ENCODE assay signal across 20 mouse cellular contexts in genomic region chr17:35803858-35804399, GRCm38 (mm10). TPM values are rescaled to one million over a fixed set of nuclear protein-coding genes. Genes with fewer than 3 reads are reported as not detected.
DNase-seq lines count a peak whose midpoint lies in the region; ATAC-seq lines count a peak whose summit lies in the region.
"Had no signal": no experiment of that assay in that cellular context is flagged by ENCODE, and none has a peak within 500 bp of the region (broad histone marks: within the 10 kb centered on the region; RNA-seq: fewer than 3 reads in every experiment).

No protein-coding gene starts in this region.

- H3K9me3 ChIP-seq in heart, embryonic 16.5 days (replicated peaks; ENCODE audit: control insufficient read depth, low read length), result no peaks in the 10 kb centered on the region
- H3K9me3 ChIP-seq in lung, embryonic 15.5 days, result no peaks in the 10 kb centered on the region
- no peaks in the 10 kb centered on the region for H3K9me3 ChIP-seq in intestine, embryonic 16.5 days (ENCODE audit: control insufficient read depth, low read length)
- H3K9me3 ChIP-seq: embryonic facial prominence, embryonic 15.5 days; limb, embryonic 12.5 days; midbrain, embryonic 13.5 days; neural tube, embryonic 13.5 days had no signal

- no peaks in the 10 kb centered on the region for H3K27me3 ChIP-seq in heart, embryonic 16.5 days (ENCODE audit: control insufficient read depth, insufficient read depth, low read length)
- no peaks in the 10 kb centered on the region for H3K27me3 ChIP-seq in lung, embryonic 15.5 days
- H3K27me3 ChIP-seq in intestine, embryonic 16.5 days (replicated peaks; ENCODE audit: control insufficient read depth, insufficient read depth, low read length), result no peaks in the 10 kb centered on the region
- H3K27me3 ChIP-seq: embryonic facial prominence, embryonic 15.5 days; limb, embryonic 12.5 days; midbrain, embryonic 13.5 days; neural tube, embryonic 13.5 days had no signal

- DNase-seq in adrenal gland, postnatal 10 days, result peak; percentile 22
- no peak for DNase-seq in adrenal gland, adult 8-10 months
- DNase-seq in heart, adult 9 months (ENCODE audit: low spot score in 2 of 2), result no peak
- DNase-seq in lung, postnatal 36 days, result no peak
- no peak for DNase-seq in cerebellum, postnatal 36 days
- DNase-seq: adrenal gland, postnatal 36 days; cerebellum, adult 18-20 months; cerebellum, postnatal 25 days; gastrocnemius, postnatal 25 days; thymus, postnatal 25 days had no signal

- ATAC-seq in heart, embryonic 16.5 days (replicated peaks; ENCODE audit: extremely low read depth, insufficient read depth, low FRiP score), result no peak
- peak; percentile 37; the same call in 1 of the 2 replicates for ATAC-seq in lung, embryonic 15.5 days (ENCODE audit: borderline replicate concordance, extremely low read depth, low FRiP score, low TSS enrichment)
- peak; percentile 48 for ATAC-seq in intestine, embryonic 16.5 days
- ATAC-seq: forebrain, embryonic 16.5 days; hindbrain, embryonic 16.5 days; midbrain, embryonic 13.5 days had no signal

- no peaks in the 10 kb centered on the region for H3K36me3 ChIP-seq in heart, embryonic 16.5 days (ENCODE audit: control insufficient read depth, insufficient read depth)
- H3K36me3 ChIP-seq in lung, embryonic 15.5 days, result no peaks in the 10 kb centered on the region
- no peaks in the 10 kb centered on the region for H3K36me3 ChIP-seq in intestine, embryonic 16.5 days (ENCODE audit: control insufficient read depth, insufficient read depth, low read length)
- H3K36me3 ChIP-seq: embryonic facial prominence, embryonic 15.5 days; limb, embryonic 12.5 days; midbrain, embryonic 13.5 days; neural tube, embryonic 13.5 days had no signal

- peak overlapping the region; percentile 78 for H3K27ac ChIP-seq in heart, embryonic 16.5 days (ENCODE audit: low read length)
- peak overlapping the region; percentile 73 for H3K27ac ChIP-seq in lung, embryonic 15.5 days
- no peak overlapping the region for H3K27ac ChIP-seq in intestine, embryonic 16.5 days (ENCODE audit: low read length)
- H3K27ac ChIP-seq: limb, embryonic 12.5 days; liver, embryonic 14.5 days; midbrain, embryonic 13.5 days; neural tube, embryonic 13.5 days had no signal

- H3K4me1 ChIP-seq in heart, embryonic 16.5 days (ENCODE audit: control insufficient read depth, insufficient read depth, low read length), result peaks cover 15% of the 10 kb centered on the region; the same call in 1 of the 2 replicates
- H3K4me1 ChIP-seq in lung, embryonic 15.5 days, result peaks cover 28% of the 10 kb centered on the region
- peaks cover 7% of the 10 kb centered on the region; the same call in 1 of the 2 replicates for H3K4me1 ChIP-seq in intestine, embryonic 16.5 days (ENCODE audit: control insufficient read depth, insufficient read depth, low read length)
- H3K4me1 ChIP-seq: limb, embryonic 12.5 days; midbrain, embryonic 13.5 days had no signal

- no peak overlapping the region for H3K9ac ChIP-seq in heart, embryonic 16.5 days (ENCODE audit: low read length)
- no peak overlapping the region for H3K9ac ChIP-seq in lung, embryonic 15.5 days
- no peak overlapping the region for H3K9ac ChIP-seq in intestine, embryonic 16.5 days (ENCODE audit: low read depth, low read length)
- H3K9ac ChIP-seq: embryonic facial prominence, embryonic 15.5 days; limb, embryonic 12.5 days; liver, embryonic 14.5 days; midbrain, embryonic 13.5 days; neural tube, embryonic 13.5 days had no signal

- no peak overlapping the region for H3K4me2 ChIP-seq in heart, embryonic 16.5 days (ENCODE audit: low read depth, low read length)
- no peak overlapping the region for H3K4me2 ChIP-seq in lung, embryonic 15.5 days
- H3K4me2 ChIP-seq in intestine, embryonic 16.5 days (ENCODE audit: low read depth, low read length), result no peak overlapping the region
- H3K4me2 ChIP-seq: embryonic facial prominence, embryonic 15.5 days; limb, embryonic 12.5 days; midbrain, embryonic 13.5 days; neural tube, embryonic 13.5 days had no signal

- 43% methylated on average over 4 of the region's 4 CpGs for WGBS in heart, embryonic 16.5 days
- WGBS in lung, embryonic 15.5 days, result 45% methylated on average over 4 of the region's 4 CpGs
- 40% methylated on average over 4 of the region's 4 CpGs for WGBS in intestine, embryonic 16.5 days

- H3K4me3 ChIP-seq in heart, embryonic 16.5 days (ENCODE audit: low read length), result no peak overlapping the region
- H3K4me3 ChIP-seq in lung, embryonic 15.5 days, result no peak overlapping the region
- H3K4me3 ChIP-seq in intestine, embryonic 16.5 days (ENCODE audit: low read length), result no peak overlapping the region
- H3K4me3 ChIP-seq: embryonic facial prominence, embryonic 15.5 days; limb, embryonic 12.5 days; midbrain, embryonic 13.5 days; neural tube, embryonic 13.5 days had no signal

RNA-seq across cellular contexts. Expression of gene Ier3, which starts 17.6 kb away (rescaled TPM):
- total RNA-seq in adrenal gland, postnatal 10 days (2021), result 10 to 100 TPM in 1 of 2 experiments, 1 to 10 TPM in 1; 7.6 to 19.0 TPM
- 10 to 100 TPM in 3 of 4 experiments, 1 to 10 TPM in 1; 8.3 to 19.3 (median 13.7) TPM for total RNA-seq in adrenal gland, adult 8-10 months (2022)
- polyA plus RNA-seq in heart, embryonic 16.5 days (2015; fragmentation: Nextera tagmentation; extraction: Ambion mirVana), result 60.9 and 62.6 TPM in 2 replicates
- polyA plus RNA-seq in lung, embryonic 15.5 days (2015; fragmentation: Nextera tagmentation; extraction: Ambion mirVana), result 17.9 and 21.0 TPM in 2 replicates
- polyA plus RNA-seq in intestine, embryonic 16.5 days (2015; fragmentation: Nextera tagmentation; extraction: Ambion mirVana), result 16.0 and 16.2 TPM in 2 replicates

RNA-seq across cellular contexts. Expression of gene Flot1, which starts 19.1 kb away (rescaled TPM):
- total RNA-seq in adrenal gland, postnatal 10 days (2021), result 10 to 100 TPM; 54.6 to 70.8 TPM
- 100 to 1,000 TPM in 2 of 4 experiments, 10 to 100 TPM in 2; 57.2 to 117 (median 94.8) TPM for total RNA-seq in adrenal gland, adult 8-10 months (2022)
- 119 and 134 TPM in 2 replicates for polyA plus RNA-seq in heart, embryonic 16.5 days (2015; fragmentation: Nextera tagmentation; extraction: Ambion mirVana)
- 50.1 and 54.4 TPM in 2 replicates for polyA plus RNA-seq in lung, embryonic 15.5 days (2015; fragmentation: Nextera tagmentation; extraction: Ambion mirVana)
- polyA plus RNA-seq in intestine, embryonic 16.5 days (2015; fragmentation: Nextera tagmentation; extraction: Ambion mirVana), result 56.9 and 58.5 TPM in 2 replicates

RNA-seq across cellular contexts. Expression of gene Tubb5, which starts 34.2 kb away (rescaled TPM):
- 100 to 1,000 TPM; 351 to 404 TPM for total RNA-seq in adrenal gland, postnatal 10 days (2021)
- 100 to 1,000 TPM; 141 to 168 (median 159) TPM for total RNA-seq in adrenal gland, adult 8-10 months (2022)
- 634 and 654 TPM in 2 replicates for polyA plus RNA-seq in heart, embryonic 16.5 days (2015; fragmentation: Nextera tagmentation; extraction: Ambion mirVana)
- 1,042 and 1,079 TPM in 2 replicates for polyA plus RNA-seq in lung, embryonic 15.5 days (2015; fragmentation: Nextera tagmentation; extraction: Ambion mirVana)
- polyA plus RNA-seq in intestine, embryonic 16.5 days (2015; fragmentation: Nextera tagmentation; extraction: Ambion mirVana), result 559 and 622 TPM in 2 replicates

RNA-seq across cellular contexts. Expression of gene Mdc1, which starts 37.4 kb away (rescaled TPM):
- 10 to 100 TPM; 21.9 to 27.1 TPM for total RNA-seq in adrenal gland, postnatal 10 days (2021)
- total RNA-seq in adrenal gland, adult 8-10 months (2022), result 10 to 100 TPM; 20.9 to 28.2 (median 24.1) TPM
- polyA plus RNA-seq in heart, embryonic 16.5 days (2015; fragmentation: Nextera tagmentation; extraction: Ambion mirVana), result 14.7 and 15.0 TPM in 2 replicates
- polyA plus RNA-seq in lung, embryonic 15.5 days (2015; fragmentation: Nextera tagmentation; extraction: Ambion mirVana), result 24.1 and 24.7 TPM in 2 replicates
- 10.0 and 11.8 TPM in 2 replicates for polyA plus RNA-seq in intestine, embryonic 16.5 days (2015; fragmentation: Nextera tagmentation; extraction: Ambion mirVana)

RNA-seq across cellular contexts. Expression of gene Nrm, which starts 57.2 kb away (rescaled TPM):
- total RNA-seq in adrenal gland, postnatal 10 days (2021), result 10 to 100 TPM; 12.7 to 18.3 TPM
- 1 to 10 TPM; 2.5 to 5.4 (median 5.0) TPM for total RNA-seq in adrenal gland, adult 8-10 months (2022)
- 45.9 and 46.9 TPM in 2 replicates for polyA plus RNA-seq in heart, embryonic 16.5 days (2015; fragmentation: Nextera tagmentation; extraction: Ambion mirVana)
- polyA plus RNA-seq in lung, embryonic 15.5 days (2015; fragmentation: Nextera tagmentation; extraction: Ambion mirVana), result 71.0 and 73.3 TPM in 2 replicates
- polyA plus RNA-seq in intestine, embryonic 16.5 days (2015; fragmentation: Nextera tagmentation; extraction: Ambion mirVana), result 47.7 and 51.7 TPM in 2 replicates
